Mouse (Mus musculus) brain, embryonic 14.5 days (tissue): ENCODE data around the gene Abcc6.

Source experiments
- CTCF ChIP-seq: fragments of 200-500 bp; IDR thresholded peaks from 2 replicates; pipeline ENCODE4 v1.5.1; 2012; ENCODE audit warnings: inconsistent platforms, mild to moderate bottlenecking, moderate library complexity, borderline replicate concordance; ENCODE audit not compliant: insufficient read depth, insufficient read length; ENCODE audit errors: extremely low read depth
- POLR2A ChIP-seq: fragments of 200-500 bp; IDR thresholded peaks from 2 replicates; pipeline ENCODE4 v1.6.1; 2012; ENCODE audit warnings: mild to moderate bottlenecking, inconsistent platforms, borderline replicate concordance; ENCODE audit not compliant: poor library complexity, insufficient read depth, insufficient read length, severe bottlenecking; ENCODE audit errors: extremely low read depth

DNA sequence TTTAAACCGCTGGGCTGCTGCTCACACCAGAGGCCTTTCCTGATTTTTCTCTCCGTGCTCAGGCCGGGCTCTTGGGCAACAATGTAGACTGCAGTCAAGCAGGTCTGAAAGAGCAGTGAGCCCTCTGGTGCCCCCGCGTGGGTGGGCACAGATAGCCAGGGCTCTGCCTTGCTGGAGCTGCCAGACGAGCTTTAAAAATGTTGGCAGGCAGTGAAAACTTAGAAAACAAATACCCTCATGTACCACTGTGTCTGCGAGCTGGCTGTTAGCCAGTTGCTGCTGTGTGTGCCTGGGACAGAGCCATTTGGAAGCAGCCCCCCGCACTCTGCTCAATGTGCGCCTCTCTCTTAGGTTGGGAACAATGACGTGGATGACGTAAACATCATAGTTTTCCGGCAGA, 47.6 kb upstream of the Abcc6 start:
- TF ChIP-seq CTCF (0 out of 2 replicates have a peak, but pooled peaks have one; percentile 7), POLR2A (no peak)
